Mouse (Mus musculus): ENCODE measurements around the gene Slc25a33. TPM values are rescaled to one million over a fixed set of nuclear protein-coding genes. Genes with fewer than 3 reads are reported as not detected.

The Slc25a33 gene
- total RNA-seq, 2 experiments from 2014 or later: 5.8 to 9.0 TPM

DNA sequence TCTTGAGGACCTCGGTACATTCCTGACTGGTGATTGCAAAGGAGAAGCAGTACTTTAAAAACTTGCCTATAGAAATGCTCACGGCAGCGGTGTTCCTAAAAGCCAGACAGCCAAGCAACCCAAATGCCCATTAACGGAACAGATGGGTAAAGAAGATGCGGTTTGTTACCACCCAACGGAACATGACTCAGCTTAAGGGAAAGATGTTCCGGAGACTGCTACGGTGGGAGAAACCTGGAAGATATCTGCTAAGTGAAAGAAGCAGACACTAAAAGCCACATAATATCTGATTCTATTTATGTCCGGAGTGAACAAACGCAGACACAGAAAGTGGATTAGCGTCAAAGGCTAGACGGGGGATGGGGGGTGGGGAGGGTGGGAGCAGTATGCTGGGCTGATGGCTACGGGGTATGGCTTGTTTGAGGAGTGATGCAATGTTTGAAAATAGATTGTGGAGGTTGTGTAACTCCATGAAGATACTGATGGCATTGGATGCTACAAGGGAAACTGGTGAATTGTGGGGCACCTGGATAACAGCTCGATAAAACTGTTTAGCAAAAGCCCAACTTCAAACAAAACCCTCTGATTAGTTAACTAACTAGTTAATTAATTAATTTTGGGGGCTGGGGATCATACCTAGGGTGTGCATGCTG lies 22.6 kb upstream of the Slc25a33 start:
- no peak for DNase-seq (ENCODE audit: low spot score in 2 of 2)

DNA sequence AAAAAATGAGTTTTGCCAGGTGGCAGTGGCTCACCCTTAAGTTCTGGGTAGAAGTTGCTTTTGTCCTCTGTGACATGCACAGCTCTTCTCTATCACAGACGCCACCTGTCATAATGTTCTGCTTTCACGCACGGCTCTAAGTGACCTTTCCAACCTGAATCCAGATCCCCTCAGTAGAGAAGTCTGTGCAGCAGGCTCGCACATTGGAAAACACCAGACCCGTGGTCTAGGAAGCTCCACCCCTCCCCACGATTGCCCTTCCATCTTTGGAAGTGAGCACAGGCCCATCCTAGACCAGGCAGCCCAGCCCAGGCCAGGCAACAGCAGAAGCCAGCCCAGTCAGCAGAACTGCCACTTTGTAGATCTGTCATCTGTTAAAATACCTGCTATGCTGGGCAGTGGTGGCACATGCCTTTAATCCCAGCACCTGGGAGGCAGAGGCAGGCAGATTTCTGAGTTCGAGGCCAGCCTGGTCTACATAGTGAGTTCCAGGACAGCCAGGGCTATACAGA lies 20.9 kb upstream of the Slc25a33 start:
- no peak for DNase-seq (ENCODE audit: low spot score in 2 of 2)

DNA sequence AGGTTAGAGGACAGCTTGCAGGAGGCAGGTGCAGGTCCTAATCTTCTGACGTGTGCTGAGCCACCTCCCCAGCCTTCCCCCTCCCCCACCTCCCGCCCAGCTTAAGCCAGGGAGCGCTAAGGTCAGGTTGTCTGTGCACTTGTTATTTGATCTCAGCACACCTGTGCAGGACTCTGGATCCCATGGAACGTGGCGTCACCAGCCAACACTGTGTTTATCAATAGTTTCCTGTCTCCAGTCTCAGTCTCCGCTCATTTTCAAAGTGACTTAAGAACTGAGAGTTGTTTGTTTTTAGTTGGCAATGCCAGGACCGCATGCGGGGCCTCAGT lies 19.9 kb upstream of the Slc25a33 start:
- DNase-seq (ENCODE audit: low spot score in 2 of 2): no peak

DNA sequence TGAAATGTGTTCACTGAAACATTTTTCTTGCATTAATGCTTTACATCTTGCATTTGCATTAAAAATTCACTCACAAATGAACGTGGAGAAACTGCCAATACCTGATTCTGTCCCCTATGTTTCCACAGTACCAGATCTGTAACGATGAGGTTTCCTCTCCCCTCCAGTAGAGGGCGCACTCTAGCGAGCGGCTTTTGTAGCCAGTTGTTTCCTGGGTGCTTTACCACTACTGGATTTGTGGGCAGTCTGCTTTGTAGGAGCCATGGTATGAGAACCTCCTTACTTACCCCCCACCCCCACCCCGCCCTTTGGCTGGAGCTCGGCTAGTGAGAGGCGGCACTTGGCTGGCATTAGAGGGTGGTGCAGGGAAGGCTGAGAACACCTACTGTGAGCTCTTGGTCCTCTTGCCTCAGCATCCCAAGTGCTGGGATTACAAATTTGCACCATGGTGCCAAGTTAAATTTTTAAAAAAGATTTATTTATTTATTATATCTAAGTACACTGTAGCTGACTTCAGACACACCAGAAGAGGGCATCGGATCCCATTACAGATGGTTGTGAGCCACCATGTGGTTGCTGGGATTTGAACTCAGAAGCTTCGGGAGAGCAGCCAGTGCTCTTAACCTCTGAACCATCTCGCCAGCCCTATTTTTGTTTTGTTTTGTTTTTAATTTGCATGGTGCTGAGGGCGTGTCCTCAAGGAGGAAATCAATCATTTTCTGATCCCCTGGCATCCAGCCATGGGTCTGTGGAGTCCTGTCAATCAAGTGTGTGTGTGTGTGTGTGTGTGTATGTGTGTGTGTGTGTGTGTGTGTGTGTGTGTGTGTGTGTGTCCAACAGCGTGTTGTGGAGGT lies 19.3 kb upstream of the Slc25a33 start:
- no peak for DNase-seq (ENCODE audit: low spot score in 2 of 2)

DNA sequence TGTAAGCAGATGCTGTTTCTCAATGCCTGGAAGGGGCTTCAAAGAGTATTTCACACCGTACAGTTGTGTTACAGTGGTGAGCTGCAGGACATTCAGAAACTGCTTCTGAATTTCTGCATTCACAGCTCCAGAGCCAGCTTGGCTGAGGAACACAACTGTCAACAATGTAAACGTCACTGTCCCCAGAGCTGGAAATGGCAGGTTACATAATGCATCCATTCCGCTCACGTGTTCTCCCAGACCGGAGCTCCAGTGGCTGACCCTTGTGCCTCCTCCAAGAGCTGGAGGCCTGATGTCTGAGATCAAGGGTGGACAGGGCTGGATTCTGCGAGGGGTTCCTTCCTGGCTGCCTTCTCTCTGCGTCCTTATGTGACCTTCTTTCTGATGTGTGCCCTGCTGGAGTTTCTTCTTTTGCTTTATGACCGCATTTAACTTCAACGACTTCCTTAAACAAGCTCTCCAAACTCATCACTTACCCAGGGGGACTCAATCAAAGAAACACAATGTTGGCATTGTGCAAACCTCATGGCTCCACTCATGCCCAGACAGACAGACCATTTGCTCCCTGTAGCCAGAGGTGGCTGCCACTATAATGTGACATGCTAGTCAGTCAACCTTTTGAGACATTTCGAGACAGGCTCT lies 18.2 kb upstream of the Slc25a33 start:
- DNase-seq (ENCODE audit: low spot score in 2 of 2): no peak

DNA sequence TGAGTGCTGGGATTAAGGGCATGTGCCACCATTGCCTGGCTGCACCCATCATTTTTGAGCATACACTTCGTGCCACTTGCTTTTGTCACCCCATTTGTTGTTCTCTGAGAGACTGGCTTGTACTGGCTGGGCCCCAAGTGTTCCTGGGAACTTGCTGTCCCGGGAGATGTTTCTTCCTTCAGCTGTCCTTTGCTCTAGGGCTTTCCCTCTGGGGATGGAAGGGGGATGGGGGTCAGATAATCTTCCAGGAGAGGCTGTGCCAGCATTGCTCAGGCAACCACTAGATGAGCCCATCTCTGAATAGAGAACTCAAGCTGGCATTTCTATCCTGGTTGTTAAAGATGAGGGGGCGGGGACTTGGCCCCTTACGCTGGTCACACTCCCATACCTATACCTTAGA lies 17.4 kb upstream of the Slc25a33 start:
- DNase-seq (ENCODE audit: low spot score in 2 of 2): no peak

DNA sequence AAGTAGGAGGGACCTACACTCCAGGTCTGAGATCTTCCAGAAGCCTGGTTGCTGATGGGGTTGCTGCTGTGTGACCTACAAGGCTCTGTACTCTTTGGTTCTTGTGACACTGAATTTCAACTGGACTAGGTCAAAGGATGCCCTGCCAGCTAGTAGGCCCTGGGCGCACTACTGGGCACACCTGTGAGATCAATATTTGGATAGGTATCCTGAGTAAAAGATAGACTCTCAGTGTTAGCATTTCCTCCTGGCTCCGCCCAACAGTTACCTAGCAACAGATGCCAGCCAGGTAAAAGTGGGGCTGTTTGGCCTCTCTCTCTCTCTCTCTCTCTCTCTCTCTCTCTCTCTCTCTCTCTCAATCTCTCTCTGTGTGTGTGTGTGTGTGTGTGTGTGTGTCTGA lies 16.9 kb upstream of the Slc25a33 start:
- DNase-seq (ENCODE audit: low spot score in 2 of 2): no peak

DNA sequence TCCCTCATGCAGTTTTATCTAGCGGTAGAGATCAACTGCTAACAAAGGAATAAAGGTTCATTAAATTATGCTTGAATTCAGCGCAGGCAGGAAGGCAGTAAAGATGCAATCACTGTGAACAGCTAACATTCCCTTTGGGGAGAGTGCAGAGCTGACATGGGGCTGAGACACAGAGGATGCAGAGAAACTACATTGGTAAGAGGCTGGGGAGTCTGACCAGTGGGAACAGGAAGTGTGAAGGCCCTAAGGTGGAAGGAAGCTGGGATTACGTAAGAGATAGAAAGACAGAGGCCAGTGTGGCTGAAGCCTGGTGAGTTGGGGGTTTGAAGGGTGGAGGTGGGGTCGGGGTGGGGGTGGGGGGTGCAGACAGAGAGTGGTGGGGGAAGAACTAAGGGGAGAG lies 16.5 kb upstream of the Slc25a33 start:
- no peak for DNase-seq (ENCODE audit: low spot score in 2 of 2)

DNA sequence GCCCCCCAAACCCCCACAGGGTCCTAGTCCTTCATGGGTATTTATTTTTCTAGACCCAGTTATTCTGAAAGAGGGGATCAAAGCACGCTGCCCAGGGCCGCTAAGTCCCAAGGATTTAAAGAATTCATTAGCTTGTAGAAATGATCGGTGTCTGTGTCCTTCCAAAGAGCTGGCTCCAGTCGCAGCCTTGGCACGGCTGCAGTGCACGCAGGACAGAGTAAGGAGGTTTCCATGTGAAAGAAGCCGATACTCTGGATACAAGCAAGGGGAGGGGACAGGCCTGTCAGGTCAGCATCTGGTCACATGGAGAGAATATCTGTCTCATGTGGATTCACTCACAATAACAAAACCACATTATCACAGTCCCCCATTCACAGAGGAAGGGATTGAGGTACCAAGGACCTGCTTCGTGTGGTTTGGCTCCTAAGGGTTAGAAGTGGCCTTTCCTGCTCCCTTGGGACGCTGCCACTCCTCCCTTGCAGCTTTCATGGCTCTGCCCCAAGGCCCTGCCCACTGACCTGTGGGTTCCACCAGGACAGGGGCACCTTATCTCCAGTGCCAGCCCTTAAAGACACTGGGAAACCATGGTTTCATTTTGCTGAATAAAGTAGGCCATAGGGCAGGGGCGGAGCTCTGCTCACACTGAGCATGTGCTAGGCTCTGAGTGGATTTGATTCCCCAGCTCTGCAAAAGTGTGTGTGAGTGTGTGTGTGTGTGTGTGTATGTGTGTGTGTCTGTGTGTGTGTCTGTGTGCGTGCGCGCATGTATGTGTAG lies 15.5 kb upstream of the Slc25a33 start:
- DNase-seq (ENCODE audit: low spot score in 2 of 2): no peak

DNA sequence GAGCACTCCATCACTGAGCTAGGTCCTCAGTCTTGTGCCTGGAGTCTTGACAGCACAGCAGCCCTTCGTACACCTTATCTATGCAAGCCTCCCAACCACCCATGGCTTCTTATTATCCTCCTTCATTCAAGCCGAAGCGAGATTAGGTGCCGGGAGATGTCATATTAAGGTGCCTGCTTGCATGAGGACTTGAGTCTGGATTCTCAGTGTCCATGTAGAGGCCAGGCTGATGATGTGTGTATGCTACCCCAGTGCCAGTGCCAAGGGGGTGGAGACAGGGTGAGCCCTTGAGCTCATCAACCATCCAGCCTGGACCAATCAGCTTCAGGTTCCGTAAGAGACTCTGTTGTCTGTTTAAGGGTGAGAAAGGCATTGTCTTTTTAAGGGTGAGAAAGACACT lies 10.8 kb upstream of the Slc25a33 start:
- DNase-seq (ENCODE audit: low spot score in 2 of 2): no peak

DNA sequence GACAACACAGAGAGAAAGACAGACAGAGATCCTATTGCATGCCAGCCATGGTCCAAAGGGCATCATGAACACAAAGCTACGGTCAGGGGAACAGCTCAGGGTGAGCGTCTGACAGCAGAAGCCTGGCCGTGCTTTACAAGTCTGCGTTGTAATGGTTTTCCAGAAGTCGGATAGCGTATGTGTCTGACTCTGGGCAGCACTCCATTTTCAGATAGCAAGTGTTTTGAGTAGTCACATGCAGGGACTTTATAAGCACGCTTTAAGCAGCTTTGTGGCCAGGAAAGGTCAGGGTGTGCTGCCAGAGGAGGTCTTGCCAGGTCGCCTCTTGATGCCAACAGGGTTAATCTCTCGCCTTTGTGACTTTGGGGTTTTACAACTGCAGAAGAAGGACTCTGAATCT lies 10.3 kb upstream of the Slc25a33 start:
- DNase-seq (ENCODE audit: low spot score in 2 of 2): no peak

DNA sequence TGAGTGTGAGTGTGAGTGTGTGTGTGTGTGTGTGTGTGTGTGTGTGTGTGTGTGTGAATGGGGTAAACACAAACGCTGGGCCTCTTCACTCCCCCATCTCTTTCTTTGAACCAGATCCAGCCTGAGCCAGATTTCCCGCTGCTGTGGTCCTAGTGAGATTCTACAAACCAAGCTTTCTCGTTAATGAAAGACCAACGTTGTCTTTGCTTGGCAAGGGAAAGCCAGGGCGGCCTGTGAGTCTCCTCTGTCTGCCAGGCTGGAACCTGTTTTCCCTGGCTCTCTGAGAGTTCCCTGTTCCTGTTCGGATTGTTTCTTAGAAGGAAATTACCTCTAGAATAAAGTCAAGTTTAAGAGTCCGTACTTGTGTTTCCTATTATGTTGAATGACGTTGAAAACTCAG lies 8.9 kb upstream of the Slc25a33 start:
- no peak for DNase-seq (ENCODE audit: low spot score in 2 of 2)

DNA sequence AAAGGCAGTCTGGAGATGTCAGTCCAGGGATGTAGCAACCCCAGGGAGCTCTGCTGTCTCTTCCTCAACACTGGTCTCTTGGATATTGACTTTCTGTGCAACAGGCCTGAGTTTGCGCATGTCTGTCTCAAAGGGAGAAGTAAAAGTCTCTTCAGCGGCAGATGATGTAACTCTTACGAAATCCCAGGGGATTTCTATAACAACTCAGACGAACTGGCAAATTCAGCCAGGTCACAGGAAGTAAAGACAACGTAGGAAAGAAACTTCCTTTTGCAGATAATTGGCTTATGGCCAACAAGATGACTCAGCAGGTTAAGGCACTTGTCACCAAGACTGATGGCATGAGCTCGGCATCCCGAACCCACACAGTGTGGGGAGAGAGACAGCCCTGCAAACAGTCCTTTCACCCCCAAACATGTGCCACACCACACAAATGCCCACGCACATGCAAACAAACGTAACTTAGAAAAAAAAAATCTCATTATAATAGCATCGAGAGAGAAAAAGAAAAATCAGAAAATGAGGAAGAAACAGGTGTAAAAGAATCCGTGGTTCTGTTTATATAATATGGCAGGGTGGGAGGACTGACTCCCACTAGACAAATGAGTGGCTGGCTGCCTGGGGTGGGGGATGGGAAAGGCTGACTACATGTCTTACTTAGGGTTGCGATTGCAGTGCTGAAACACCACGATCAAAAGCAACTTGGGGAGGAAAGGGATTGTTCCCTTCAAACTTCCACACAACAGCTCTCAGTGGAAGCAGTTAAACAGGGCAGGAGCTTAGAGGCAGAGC lies 6.7 kb upstream of the Slc25a33 start:
- no peak for DNase-seq (ENCODE audit: low spot score in 2 of 2)

DNA sequence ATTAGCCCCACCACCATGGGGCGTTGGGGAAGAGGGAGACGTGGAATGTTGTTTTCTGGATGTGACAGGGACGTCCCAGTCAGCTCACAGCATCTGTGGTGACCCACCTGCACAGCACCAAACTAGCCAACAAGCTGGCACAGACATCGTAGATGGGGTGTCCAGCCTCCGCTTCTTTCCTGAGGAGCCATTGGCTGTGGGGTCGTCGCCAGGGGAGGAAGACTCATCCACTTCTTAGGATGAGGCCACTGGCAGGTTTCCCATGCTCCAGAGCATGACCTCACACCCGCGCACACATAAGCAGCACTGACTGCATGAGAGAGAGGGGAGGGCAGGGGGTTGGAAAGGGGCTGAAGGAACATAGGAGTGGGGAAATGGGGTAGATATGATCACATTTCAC lies 5.9 kb upstream of the Slc25a33 start:
- DNase-seq (ENCODE audit: low spot score in 2 of 2): no peak

DNA sequence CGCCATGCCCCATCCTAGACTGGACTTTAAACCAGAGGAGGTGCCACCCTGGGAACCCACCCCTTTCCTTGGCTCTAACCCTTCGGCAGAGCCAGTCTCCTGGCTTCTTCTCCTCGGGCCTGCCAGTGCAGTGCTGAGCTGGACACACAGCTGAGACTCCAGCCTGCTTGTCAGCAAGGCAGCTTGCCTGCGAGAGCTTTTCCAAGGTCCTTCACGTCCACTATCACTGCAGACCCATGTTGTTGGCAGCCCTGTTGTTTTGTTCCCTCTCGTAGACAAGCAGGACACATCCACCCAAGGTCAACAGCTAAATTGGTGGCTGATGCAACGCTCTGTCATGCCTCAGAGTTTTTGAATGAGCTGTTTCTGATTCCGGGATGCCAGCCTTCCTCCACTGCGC lies 3.0 kb upstream of the Slc25a33 start:
- no peak for DNase-seq (ENCODE audit: low spot score in 2 of 2)

DNA sequence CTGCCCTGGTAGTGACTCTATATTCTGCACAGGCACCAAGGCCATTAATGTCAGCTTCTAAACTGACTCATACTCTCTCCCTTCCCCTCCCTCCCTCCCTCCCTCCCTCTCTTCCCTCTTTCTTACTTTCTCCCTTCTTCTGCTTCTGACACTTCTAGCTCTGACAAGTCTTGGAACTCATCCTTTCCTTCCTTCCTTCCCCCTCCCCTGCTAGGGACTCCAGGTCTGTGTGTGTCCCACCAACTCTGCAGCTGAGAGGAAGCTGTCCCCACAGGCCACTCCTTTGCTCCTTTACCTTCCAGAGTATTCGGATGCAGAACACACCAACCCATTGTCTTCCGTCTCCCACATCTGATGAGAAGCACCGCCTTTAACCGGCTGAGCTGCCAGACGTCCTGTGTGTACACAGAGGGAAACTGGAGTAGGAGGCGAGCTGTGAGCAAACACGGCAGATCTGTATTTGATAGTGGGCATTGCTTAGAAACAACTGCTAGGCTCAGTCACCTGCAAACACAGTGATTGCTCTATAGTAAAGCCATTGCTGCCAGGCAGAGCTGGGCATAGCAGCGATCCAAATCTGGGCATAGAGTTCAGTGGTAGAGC lies 1.8 kb upstream of the Slc25a33 start:
- DNase-seq (ENCODE audit: low spot score in 2 of 2): no peak

DNA sequence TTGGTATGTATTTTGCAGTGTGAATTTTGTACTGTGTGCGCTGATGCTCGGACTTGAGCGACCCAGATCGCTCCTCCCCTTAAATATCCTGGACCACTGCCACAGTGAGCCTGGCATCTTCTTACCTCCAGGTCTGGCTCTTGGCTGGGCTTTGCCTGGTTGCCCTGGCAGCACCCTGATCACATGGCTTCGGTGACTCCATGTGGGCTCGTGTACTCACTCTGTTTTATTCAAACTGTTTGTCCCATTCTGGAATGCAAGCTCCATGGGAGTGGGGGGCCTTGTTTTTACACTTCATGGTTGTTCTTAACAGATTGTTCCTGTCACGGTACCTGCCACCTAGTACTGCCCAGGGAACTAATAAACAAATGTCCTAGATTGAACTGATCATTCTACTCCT lies 1.3 kb upstream of the Slc25a33 start:
- no peak for DNase-seq (ENCODE audit: low spot score in 2 of 2)

DNA sequence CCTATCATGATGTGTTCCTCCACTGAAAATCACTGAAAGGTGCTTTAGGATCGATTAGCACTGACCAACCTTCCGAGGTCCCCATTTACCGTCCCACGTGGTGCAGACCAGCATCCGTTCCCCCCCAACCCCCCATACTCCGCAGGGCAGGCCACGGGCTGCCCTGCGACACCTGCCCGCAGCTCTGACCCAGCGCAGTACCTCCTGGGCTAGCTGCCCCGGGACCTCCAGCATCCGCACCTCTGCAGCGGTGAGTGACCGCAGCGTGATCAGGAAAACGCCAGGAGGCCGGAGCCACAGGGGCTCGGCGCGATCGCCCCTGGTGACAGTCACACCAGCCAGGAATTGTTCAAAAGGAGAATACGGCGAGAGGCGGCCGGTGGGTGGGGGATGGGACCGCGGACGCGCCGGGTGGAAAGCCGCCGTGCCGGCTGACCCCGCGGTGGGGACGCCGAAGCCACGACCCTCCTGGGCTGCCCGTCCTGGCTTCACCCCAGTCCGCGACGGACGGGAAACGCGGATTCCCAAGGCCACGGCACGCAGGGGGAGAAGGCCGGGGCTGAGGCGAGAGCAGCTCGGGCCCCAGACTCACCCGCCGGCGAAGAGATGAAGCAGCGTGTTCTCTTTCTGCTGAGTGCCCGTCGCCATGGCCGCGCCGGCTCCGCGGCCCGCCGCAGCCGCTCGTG lies 526 bp downstream of the Slc25a33 start:
- peak in 1 of 2 experiments; percentile 32 for DNase-seq (ENCODE audit: low spot score in 2 of 2)

DNA sequence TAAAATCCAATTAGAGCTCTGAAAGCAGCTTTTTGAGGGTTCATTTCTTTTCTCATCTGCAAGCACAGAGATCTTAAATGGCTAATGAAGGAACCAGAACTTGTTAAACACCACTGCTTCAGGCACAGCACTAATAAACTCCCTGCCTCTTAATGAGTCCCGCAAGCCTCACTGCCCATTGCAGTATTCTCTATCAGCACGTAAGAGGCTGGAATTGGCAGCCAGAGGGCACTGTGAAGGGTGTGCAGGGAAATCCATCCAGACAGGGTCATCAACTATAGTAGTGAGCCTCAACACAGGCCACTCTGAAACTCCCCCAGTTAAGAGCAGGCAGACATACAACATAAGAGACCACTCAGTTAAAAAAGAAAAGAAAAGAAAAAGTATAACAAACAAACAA lies 1.7 kb downstream of the Slc25a33 start:
- DNase-seq (ENCODE audit: low spot score in 2 of 2): no peak

DNA sequence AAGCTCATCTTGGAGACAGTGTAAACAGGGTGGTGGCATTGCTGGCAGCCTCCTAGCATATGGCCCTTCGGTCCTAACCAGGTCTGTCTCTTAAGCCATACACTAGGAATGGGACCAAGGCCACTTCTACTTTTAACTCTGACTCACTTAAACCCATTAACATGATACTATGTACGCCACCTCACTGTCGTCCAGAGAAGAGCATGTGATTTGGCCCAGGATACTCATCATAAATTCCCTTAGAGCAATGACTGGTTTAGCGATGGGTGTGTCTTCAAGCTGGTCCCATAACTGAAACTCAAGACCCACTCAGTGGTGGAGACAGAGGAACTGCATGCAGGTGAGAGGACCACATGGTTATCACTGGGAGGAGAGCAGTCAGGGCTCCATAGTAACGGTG lies 8.9 kb downstream of the Slc25a33 start:
- DNase-seq (ENCODE audit: low spot score in 2 of 2): no peak

Data from gastrocnemius, postnatal 4 days (tissue).